Mouse (Mus musculus): ENCODE results near the gene Arpc1a.
A peak's percentile ranks its signal among the peaks of the same experiment; 100 is the strongest.
"Not testable (repeated sequence)": the region's sequence is repeated elsewhere in the genome, so short reads cannot be mapped to it uniquely, and the experiment has no call there.

Gene Arpc1a

DNA sequence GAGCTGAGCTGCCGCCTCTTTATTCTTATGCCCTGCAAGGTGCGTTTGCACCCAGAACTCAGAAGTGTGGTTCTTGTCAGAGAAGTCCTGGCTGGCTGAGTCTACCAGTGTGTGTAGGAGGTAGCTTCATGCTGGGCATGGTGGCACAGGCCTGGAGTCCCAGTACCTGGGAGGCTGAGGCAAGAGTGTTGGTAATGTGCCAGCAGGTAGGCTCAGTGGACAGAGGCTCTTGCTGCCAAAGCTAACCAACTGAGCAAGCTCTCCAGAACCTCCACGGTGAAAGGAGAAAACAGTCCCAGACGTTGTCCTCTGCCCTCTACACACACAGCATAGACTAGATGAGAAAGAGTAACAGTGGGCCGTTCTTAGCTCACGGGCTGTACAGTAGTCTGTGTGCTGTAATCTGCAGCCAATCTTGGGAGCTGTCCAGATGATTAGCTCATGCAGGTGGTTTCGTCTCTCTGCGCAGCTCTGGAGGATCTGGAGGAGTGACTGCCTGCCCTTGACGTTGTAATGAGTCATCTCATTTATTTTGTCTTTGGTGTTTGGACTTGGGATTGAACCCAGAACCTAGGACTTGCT is 22.2 kb downstream of the Arpc1a start:
- no peak for DNase-seq

DNA sequence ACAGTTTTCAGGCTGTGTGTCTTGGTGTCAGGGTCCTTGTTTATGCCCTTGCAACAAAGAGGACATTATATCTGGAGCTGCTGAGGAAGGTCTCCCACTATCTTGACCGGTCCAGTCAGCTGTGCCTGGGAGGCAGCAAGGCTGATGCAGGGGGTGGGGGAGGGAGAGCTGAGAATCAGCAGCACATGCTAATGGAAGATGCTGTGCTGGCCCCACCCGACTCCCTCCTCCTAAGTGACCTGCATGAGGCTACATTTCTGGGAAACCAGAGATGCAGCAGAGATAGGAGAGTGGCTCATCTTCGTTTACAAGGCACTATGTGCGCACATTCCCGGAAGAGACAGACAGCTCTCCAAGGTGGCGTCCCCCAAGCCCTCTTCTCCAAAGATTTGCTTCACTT is 26.8 kb downstream of the Arpc1a start:
- DNase-seq = no peak

DNA sequence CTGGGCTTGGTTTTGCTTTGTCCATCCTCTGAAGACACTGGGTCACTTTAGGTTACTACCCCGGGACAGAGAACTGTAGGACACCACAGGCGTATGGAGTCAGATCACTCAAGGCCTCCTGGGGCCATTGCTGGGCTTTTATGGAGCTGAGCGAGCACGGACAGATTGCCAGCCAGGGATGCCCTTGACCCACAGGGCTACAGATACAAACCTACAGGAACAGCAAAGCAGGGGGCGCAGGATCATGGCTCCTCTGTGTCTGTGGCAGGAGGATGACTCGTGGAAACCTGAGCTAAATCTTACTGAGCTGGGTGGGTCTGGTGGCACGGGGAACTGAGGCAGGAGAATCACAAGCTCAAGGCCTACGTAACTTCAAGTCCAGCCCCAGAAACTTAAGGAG is 28.9 kb downstream of the Arpc1a start:
- no peak for DNase-seq

DNA sequence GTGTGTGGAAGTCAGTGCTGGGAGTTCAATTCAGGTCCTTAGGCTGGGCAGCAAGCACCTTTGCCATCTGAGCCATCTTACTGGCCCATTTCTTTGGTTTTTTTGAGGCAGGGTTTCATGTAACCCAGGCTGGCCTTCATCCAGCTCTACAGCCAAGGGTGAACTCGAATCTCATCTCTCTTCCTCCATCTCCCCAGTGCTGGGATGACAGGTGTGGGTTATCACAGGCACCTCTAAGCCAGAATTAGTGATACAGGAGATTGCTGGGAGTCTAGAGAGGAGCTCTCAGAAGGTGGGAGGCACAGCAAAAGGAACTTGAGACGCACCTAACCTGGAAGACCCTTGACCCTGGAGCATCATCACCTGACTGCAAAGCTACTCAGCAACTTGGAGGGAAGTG is 29.8 kb downstream of the Arpc1a start:
- DNase-seq = no peak

DNA sequence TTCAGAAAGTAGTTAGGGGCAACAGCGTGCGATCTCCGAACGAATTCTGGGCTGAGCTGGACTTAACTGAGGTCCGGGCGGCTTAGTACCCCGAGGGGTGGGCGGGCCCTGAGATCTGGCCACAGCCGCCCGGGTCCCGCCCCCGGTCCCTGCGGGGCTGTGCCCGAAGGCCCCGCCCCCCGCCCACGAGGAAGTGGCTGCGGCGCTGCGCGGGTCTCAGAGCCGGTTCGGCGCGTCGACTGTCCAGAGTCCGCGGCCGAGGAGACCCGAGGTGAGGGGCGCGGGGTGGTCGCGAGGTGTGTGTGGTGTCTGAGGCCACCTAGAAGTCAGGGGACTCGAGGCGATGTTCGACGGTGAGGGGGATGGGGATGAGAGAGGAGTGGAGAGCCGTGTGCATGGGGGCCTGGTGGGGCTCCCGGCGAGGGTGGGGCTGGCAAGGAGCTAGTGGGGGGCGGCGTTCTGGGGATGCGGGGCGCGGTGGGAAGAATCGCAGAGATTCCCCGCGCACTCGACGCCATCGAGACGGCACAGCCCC is 30.5 kb downstream of the Arpc1a start, which contains the start of gene Arpc1b:
Arpc1b (plus strand) TSS at position 145 of the 535 bp plus-strand sequence.
- no peak for DNase-seq

DNA sequence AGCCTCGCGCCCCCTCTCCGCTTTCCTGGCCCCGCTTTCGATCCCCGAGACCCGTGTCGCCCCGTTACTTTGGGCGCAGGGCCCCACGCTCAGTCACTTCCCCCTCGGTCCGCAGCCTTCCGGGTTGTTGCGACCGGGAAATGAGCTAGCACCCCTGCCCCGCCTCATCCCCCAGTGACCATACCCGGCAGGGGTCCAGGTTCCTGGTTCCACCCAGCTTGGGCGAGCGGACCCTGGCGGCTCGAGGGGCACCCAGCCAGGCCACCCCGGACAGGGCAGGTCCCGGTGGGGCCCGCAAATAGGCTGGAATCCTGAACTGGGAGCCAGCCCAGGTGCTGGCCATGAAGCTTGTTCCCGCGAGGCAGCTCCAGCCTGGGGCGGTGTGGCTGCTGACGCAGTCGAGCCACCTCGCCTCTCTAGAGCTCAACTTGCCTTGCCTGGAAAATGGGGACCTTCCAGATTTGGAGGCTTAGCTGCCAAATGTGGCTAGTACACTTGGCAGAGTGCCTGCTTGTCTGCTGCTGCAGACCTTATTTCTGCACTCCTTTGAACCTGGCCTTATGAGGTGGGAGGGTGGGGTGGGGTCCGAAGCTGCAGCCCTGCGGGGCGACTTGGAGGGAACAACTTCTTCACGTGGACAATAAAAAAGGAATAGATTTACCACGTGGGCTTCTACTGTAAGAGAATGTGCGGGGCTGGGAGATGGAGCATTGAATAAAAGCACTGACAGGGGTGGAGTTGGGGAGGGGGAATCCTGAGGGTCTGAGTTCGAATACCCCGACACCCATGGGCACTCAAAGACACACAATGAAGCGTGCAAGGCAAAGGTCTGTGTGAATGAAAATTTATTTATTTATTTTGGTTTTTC is 31.2 kb downstream of the Arpc1a start:
- DNase-seq = no peak

DNA sequence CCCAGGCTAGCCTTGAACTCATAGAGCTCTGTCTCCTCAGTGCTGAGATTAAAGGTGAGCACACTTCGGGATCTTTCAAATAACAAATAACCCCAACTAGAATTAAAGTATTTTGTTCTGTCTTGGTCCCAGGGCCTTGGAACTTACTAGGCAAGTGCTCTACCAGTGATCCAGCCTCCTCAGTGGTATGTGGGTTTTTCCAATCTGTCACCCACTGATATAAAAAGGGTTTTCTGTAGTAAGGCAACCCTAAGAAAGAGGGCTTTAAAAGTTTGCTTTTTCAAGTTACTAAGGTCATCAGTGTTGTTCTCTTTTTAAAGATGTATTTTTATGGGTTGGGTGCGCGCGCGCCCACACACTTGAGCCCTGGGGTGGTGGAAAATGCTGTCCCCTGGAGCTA is 32.1 kb downstream of the Arpc1a start:
- DNase-seq = no peak

DNA sequence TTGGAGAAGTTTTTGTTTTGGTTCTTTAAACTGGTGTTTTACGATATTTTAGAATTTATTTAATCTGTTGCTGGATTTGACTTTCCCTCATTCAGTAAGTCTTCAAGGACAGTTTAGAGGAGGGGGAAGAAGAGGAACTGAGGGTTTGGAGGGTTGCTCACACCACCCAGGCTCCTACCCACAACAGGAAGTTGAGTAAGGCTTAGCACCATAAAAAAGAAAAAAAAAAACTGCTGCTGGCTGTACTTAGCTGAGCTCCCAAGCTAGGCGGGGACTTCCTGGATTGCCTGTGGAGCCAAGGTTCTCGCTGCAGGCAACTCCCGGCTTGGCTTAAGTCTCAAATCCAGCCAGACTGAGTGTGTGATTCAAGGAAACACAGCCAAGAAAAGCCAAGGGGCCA is 32.7 kb downstream of the Arpc1a start:
- DNase-seq = no peak

DNA sequence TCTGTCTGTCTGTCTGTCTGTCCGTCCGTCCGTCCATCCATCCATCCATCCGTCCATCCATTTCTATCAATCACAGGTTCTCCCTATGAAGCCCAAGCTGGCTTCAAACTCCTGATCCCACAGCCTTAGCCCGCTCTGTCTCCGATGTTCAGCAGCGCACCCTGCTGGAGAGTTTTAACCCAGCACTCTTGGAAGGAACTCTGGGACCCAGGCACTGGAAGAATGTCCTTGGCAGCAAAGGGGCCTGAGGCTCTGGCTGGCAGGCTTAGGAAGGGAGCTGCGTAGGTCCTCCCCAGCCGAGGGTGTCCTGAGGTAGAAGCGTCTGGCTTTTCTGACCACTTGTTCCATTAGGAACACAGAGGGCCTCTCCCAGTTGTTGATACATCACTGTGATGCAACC is 33.3 kb downstream of the Arpc1a start:
- DNase-seq = no peak

DNA sequence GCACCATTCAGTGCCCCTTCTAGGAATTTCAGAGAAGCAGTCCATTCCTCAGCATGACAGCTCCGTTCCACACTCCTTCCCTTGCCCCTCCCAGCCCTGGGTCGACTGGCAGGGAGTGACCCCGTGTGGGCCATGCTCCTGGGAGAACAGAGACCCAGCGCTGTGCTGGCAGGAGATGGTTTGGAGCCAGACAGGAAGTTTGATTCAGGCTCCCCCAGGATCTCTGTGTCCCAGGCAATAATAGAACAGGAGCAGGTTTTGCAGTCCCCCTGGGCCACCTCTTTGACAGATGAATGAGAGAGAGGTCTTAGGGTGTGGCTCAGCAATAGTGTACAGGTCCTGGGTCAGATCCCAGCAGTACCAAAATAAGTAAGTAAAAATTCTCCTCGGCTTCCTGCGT is 34.4 kb downstream of the Arpc1a start:
- DNase-seq = no peak

DNA sequence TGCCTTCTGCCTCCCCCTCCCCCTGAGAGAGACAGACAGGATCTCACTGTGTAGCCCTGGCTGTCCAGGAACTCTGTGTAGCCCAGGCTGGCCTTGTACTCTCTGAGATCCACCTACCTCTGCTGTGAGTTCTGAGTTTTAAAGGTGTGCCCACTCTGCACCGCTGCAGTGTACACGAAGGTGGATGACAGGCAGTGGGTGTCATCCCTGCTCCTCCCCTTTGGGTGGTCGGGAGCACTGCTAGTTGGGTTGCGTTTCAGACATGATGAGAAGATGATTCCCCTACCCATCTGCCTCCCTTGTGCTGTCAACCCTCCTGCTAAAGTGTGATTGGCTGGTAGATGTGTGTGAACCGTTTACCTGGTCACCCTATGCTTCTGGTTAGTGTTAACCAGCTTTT is 34.8 kb downstream of the Arpc1a start:
- DNase-seq = no peak

DNA sequence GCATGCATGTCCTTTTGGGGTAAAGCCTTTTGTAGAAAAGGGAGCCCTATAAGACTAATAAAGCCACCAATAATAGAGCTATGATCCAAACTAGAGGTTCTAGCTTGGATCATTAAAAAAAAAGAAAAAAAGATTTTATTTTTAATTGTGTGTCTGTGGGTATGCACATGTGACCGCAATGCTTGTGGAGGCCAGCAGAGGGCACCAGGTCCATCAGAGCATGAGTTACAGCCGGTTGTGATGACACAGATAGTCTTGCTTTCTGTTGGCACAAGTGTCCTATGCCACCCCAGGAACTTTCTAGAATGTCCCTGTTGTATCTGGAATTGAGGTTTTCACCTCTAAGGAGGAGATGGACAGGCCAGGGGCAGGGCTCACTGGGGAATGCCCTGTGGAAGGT is 35.8 kb downstream of the Arpc1a start:
- no peak for DNase-seq

DNA sequence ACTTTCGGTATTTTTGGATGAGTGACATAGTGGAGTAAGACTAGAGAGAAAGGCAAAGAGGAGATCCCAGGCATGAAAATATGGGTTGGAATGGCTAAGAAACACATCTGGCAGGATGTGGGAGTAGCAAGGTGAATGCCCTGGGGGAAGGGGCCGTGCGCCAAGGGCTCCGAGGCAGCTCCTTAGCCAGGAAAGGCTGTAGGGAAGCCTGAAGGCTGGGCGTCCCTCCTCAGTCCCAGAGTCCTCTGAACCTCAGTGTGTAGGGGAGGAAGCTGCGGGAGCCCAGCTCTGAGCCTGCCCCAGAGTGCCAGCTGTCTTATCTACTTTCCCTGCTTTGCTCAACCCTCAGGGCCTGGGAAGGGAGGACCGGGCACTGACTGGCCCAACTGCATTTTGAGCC is 37.3 kb downstream of the Arpc1a start:
- DNase-seq = no peak

DNA sequence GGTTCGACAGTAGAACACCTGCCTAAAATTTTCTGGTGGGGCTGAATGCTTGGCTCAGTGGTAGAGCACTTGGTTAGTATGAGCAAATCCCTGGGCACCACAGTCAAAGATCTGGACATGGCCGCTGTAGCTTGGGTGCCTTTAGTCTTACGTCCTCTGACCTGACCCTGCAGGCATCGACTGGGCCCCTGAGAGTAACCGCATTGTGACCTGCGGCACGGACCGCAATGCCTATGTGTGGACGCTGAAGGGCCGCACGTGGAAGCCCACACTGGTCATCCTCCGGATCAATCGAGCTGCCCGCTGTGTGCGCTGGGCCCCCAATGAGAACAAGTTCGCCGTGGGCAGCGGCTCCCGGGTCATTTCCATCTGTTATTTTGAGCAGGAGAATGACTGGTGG is 39.8 kb downstream of the Arpc1a start:
- no peak for DNase-seq

DNA sequence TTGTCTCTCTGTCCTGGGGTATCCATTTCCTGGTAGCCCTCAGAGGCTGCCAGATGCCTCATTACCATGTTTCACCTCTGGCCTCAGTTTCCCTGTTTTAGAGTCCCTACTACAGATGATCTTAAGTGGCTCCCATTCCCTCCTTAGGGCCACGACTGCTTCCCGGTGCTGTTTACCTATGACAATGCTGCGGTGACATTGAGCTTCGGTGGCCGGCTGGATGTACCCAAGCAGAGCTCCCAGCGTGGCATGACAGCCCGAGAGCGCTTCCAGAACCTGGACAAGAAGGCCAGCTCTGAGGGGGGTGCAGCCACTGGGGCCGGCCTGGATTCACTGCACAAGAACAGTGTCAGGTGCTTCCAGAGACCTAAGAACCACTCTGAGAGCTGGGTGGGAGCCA is 43.0 kb downstream of the Arpc1a start:
- DNase-seq = no peak

DNA sequence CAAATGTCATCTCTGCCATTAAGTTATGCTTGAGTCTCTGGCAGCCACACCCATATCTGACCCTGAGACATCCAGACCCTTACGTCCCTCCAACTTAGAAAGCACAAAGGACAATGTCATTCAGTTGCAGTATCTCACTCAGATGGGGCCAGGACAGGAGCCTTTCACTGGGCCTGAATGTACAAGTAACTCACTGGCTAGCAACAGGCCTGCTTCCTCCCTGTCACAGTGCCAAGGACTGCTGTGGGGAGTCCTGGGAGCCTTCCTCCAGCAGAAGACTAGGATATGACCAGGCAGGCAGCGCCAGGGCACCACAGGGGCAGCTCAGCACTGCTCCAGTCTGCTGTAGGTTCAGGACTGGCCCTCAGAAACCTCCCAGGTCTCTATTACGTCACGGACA is 45.5 kb downstream of the Arpc1a start:
- DNase-seq = no peak

DNA sequence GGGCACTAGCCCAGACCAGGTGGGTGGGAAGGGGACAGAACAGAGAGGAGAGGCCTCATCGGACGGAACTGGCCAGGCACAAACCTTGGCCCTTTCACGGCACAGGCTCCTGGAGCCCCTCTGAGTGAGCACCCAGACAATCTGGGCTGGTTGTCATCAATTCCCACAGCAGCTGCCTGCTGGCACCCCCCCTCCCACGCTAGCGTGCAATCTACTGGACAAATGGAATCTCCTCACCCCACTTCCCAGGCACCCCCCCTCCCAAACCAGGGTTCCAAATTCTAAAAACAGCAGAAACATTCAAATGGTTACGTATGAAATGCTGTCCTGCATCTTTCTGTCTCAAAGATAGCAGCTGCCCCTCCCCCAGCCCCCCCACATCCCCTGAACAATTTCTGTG is 46.1 kb downstream of the Arpc1a start:
- not testable (repeated sequence) for DNase-seq

DNA sequence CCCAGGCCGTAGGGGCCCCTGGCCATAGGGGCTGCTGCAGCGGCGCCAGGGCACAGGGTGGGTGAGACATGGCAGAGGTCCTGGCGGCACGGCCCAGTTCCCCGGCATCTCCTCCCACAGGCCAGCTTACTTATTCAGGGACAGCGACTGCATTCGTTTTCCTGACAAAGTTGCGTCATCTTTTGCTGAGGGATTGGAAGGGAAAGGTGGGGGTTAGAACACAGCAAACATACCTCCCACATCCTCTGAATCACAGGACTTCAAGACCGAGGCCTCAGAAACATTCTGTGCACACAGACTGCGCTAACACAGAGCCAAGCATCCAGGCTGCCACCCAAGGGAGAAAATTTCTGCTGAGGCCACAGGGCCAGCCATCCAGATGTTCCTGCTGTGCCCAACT is 46.6 kb downstream of the Arpc1a start:
- DNase-seq = no peak

DNA sequence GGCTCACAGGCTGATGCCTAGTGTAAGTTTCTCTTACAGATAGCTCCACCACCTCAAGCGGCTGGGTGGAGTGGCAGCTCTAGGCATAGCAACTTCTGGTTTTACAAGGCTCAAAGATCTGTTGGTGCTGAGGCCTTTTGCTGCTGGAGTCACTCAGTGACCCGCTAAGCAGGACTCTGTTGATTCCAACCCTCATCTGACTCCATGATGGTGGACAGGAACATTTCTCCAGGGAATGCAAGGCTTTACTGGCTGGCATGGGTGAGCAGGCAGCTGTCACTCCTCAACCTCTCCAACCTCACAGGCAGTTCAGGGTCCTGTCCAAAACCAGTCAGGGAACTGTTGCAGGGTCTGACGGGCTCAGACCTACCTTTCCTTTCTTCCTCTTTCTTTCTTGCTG is 47.4 kb downstream of the Arpc1a start:
- no peak for DNase-seq

DNA sequence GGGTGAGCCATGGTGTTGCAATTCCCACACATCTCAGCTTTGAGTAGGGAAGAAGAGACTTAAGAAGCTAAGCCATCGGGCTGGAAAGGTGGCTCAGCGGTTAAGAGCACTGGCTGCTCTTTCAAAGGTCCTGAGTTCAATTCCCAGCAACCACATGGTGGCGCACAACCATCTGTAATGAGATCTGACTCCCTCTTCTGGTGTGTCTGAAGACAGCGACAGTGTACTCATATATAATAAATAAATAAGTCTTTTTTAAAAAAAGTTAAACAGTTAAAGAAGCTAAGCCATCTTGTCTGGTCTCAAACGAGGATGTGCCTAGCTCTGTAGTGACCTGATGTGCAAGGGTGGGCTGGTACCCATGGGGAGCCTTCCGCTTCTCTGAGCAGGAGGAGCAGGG is 49.6 kb downstream of the Arpc1a start:
- not testable (repeated sequence) for DNase-seq

DNA sequence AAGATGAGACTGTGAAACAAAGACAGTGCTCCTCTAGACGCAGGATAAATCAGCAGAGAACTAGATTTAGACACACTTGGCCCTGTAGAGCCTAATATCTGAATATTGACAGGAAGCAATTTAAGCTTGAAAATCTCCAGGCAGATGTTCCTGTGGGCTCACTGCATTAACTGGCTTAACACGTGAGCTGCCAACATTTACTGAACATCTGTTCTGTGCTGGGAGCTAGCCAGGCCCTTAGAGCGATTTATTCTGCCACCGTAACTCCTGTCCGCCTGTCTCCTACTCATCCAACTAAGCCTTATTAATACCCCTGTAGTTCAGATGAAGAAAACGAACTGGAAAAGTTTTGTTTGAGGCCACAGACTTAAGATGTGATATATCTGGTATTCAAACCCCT is 55.2 kb downstream of the Arpc1a start:
- DNase-seq = peak; percentile 31

DNA sequence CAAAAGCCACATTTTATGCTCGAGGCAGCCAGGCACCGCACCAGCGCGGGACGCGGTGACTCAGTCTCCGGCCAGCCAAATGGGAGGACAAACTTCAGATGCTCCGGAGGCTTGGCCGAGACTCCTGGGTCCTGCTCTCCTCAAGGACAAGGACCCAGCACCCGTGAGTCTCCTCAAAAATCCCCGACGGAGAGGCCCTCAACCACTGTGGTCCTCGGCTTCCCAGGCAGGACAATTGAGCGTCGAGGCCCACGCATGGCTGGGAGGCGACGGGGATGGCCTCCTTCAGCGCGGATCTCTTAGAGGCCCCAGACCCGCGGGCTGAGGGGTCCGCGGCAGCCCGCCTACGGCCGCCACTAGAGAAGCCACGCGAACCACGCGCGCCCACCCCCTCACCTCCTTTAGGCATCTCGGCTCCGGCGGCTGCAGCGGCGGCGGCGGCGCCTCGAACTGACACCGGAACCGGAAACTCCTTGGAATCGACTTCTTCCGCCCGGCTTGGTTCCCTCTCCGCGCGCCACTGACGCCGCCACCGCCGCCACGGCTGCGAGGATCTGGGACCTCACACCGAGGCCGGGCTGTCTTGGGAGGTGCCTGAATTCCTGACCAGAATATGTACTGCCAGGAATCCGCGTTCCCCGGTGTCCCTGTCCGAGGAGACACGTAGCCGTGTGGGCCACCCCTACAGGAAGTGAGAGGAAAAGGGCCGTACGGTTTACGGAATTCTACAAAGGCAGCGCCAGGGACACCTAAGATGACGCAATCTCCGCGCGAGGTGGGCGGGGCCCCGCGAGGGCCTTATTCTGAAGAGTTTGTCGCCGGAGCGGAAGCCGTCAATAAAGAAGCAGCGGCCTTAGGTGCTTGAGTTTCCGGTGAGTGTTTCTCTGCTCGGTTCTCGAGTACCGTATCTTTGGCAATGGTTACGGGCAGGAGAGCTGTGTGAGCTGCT is 56.2 kb downstream of the Arpc1a start, which contains the start of the genes Pdap1 and Bud31:
Pdap1 (minus strand) TSS at position 668 of the 949 bp plus-strand sequence.
Bud31 (plus strand) TSS at position 792 of the 949 bp plus-strand sequence.
- peak; percentile 93 for DNase-seq

DNA sequence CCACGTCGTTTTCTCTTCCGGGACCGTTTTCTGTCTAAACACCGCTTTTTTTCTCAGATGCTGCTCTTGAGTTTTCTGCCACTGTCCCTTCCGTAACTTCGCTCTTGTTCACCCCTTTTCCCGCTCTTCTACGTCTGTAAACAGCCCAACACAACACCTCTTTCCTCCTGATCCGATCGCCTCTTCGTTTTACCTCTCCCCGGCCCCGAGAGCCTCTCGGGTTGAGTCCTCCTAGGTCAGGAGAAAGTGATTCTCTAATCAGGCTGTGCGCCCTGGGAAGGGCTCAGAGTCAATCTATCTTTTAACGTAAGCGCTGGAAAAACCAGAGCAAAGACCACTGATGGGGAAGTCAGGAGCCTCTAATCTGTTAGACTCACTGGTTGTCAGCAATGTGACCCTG is 57.0 kb downstream of the Arpc1a start:
- peak; percentile 34 for DNase-seq

Data from cerebellum, adult 11-12 months (tissue).